Mouse (Mus musculus): Measurements from ENCODE around the gene Slc8a1. TPM values are rescaled to one million over a fixed set of nuclear protein-coding genes. Genes with fewer than 3 reads are reported as not detected.

Slc8a1 gene
- total RNA-seq, 1 experiment: 0.71 TPM

DNA sequence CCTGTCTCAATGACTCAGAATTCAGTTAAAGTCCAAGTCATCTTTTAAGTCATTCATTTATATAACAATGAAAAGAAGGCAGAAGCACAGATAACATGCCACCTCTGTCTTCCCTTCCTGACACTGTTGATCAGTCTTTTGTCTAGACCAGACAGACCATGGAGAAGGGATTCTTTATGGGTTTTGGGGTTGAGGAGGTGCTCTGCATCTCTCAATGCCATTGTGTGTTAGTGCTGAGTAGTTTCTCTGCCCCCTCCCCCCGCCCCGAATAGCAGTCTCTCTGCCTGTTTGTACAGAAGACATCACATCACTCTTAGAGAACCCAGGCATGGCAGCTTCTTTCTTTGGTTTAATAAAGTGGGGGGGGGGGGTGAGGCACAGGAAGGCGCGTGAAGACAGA, 222.0 kb downstream of the Slc8a1 start:
- no peaks in the 10 kb centered on the region for H3K9me3 ChIP-seq (ENCODE audit: control insufficient read depth, insufficient read depth, low read depth, low read length)
- no peak overlapping the region for H3K4me3 ChIP-seq (ENCODE audit: insufficient read depth in 1 of 2, low read depth in 1 of 2, low read length in 2 of 2, poor library complexity in 1 of 2, severe bottlenecking in 1 of 2)
- TF ChIP-seq CHD2 (IDR thresholded peaks at IDR 0.05; ENCODE audit: low read depth, low read length): no peak
- no peak for TF ChIP-seq MAFK (IDR thresholded peaks at IDR 0.05; ENCODE audit: insufficient read depth, low read depth, low read length)
- no peak for TF ChIP-seq ZC3H11A (IDR thresholded peaks at IDR 0.05; ENCODE audit: borderline replicate concordance, low read depth, low read length)
- no peak for TF ChIP-seq ZNF384 (IDR thresholded peaks at IDR 0.05; ENCODE audit: low read depth, low read length)
- TF ChIP-seq HCFC1 (IDR thresholded peaks at IDR 0.05; ENCODE audit: borderline replicate concordance, insufficient read depth, low read length): no peak
- no peak for DNase-seq (ENCODE audit: low read depth, low spot score)
- no peak overlapping the region for H3K9ac ChIP-seq (ENCODE audit: insufficient read depth, low read depth, low read length, poor library complexity, severe bottlenecking)
- in situ Hi-C loops (cut with MboI; ENCODE audit: low sequenced_read_pairs in 2 of 2, unreplicated experiment in 2 of 2): no loop called here
- no peak overlapping the region for H3K27ac ChIP-seq (ENCODE audit: insufficient read depth, low read depth, low read length, poor library complexity, severe bottlenecking)
- H3K36me3 ChIP-seq (ENCODE audit: control insufficient read depth, insufficient read depth, low read length, poor library complexity, severe bottlenecking): no peaks in the 10 kb centered on the region
- no peaks in the 10 kb centered on the region for H3K4me1 ChIP-seq (ENCODE audit: control insufficient read depth in 2 of 2, insufficient read depth in 2 of 2, low read length in 2 of 2, poor library complexity in 1 of 2)

DNA sequence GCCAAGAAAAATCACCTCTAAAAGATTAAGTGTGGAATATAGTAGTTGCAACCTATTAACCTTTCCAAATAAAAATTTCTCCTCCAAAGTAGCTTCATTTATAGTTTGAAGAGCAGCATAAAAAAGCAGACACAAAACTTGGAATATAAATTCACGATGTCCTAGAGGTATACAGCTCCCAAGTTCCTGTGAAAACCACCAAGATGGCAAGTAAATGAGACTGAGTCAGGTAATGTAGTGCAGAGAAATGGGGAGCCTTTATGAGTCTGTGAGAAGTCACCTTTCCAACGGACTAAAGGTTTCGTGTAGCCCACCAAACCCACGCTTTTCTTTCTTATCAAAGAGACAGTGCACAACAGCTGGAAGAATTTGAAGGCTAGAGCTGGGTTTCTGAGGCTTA, 224.2 kb downstream of the Slc8a1 start:
- no peak for DNase-seq (ENCODE audit: low read depth, low spot score)
- Histone ChIP-seq H3K27ac (ENCODE audit: insufficient read depth, low read depth, low read length, poor library complexity, severe bottlenecking) (no peak overlapping the region), H3K4me1 (ENCODE audit: control insufficient read depth in 2 of 2, insufficient read depth in 2 of 2, low read length in 2 of 2, poor library complexity in 1 of 2) (no peaks in the 10 kb centered on the region), H3K36me3 (ENCODE audit: control insufficient read depth, insufficient read depth, low read length, poor library complexity, severe bottlenecking) (no peaks in the 10 kb centered on the region), H3K9ac (ENCODE audit: insufficient read depth, low read depth, low read length, poor library complexity, severe bottlenecking) (no peak overlapping the region), H3K4me3 (ENCODE audit: insufficient read depth in 1 of 2, low read depth in 1 of 2, low read length in 2 of 2, poor library complexity in 1 of 2, severe bottlenecking in 1 of 2) (no peak overlapping the region), H3K9me3 (ENCODE audit: control insufficient read depth, insufficient read depth, low read depth, low read length) (no peaks in the 10 kb centered on the region)
- in situ Hi-C loops (cut with MboI; ENCODE audit: low sequenced_read_pairs in 2 of 2, unreplicated experiment in 2 of 2): no loop called here
- TF ChIP-seq ZNF384 (IDR thresholded peaks at IDR 0.05; ENCODE audit: low read depth, low read length): no peak
- no peak for TF ChIP-seq MAFK (IDR thresholded peaks at IDR 0.05; ENCODE audit: insufficient read depth, low read depth, low read length)
- TF ChIP-seq CHD2 (IDR thresholded peaks at IDR 0.05; ENCODE audit: low read depth, low read length): no peak
- no peak for TF ChIP-seq ZC3H11A (IDR thresholded peaks at IDR 0.05; ENCODE audit: borderline replicate concordance, low read depth, low read length)
- no peak for TF ChIP-seq HCFC1 (IDR thresholded peaks at IDR 0.05; ENCODE audit: borderline replicate concordance, insufficient read depth, low read length)

DNA sequence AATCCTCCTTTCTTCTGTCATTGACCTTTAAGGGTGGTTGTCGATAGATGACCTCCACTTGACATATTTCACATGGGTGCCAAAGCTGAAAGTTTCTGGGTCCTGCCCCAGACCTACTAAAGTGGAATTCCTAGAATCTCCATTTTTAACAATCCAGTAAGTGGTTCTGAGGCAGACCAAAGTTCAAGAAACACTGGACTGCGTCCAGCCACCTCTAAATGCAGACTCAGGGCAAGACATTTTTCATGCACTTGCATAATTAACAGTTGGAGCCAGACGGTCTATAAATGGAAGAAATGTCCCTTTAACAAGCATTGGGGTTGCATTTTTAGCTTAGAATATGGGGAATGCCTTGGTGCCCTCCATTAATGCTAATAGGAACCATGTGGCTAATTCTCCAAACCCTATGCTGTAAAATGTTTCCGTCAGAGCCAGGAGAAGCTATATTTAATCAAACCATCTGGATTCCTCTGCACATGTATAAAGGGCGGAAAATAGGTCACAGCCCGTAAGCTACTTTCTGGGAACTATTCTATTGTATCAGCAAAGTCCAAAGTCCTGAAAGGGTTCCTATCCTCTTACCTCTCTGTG, 224.7 kb downstream of the Slc8a1 start:
- DNase-seq (ENCODE audit: low read depth, low spot score): no peak
- Histone ChIP-seq H3K9ac (ENCODE audit: insufficient read depth, low read depth, low read length, poor library complexity, severe bottlenecking) (no peak overlapping the region), H3K27ac (ENCODE audit: insufficient read depth, low read depth, low read length, poor library complexity, severe bottlenecking) (no peak overlapping the region), H3K4me1 (ENCODE audit: control insufficient read depth in 2 of 2, insufficient read depth in 2 of 2, low read length in 2 of 2, poor library complexity in 1 of 2) (no peaks in the 10 kb centered on the region), H3K36me3 (ENCODE audit: control insufficient read depth, insufficient read depth, low read length, poor library complexity, severe bottlenecking) (no peaks in the 10 kb centered on the region), H3K4me3 (ENCODE audit: insufficient read depth in 1 of 2, low read depth in 1 of 2, low read length in 2 of 2, poor library complexity in 1 of 2, severe bottlenecking in 1 of 2) (no peak overlapping the region), H3K9me3 (ENCODE audit: control insufficient read depth, insufficient read depth, low read depth, low read length) (no peaks in the 10 kb centered on the region)
- TF ChIP-seq ZNF384 (IDR thresholded peaks at IDR 0.05; ENCODE audit: low read depth, low read length): no peak
- no peak for TF ChIP-seq ZC3H11A (IDR thresholded peaks at IDR 0.05; ENCODE audit: borderline replicate concordance, low read depth, low read length)
- no peak for TF ChIP-seq MAFK (IDR thresholded peaks at IDR 0.05; ENCODE audit: insufficient read depth, low read depth, low read length)
- no peak for TF ChIP-seq HCFC1 (IDR thresholded peaks at IDR 0.05; ENCODE audit: borderline replicate concordance, insufficient read depth, low read length)
- no peak for TF ChIP-seq CHD2 (IDR thresholded peaks at IDR 0.05; ENCODE audit: low read depth, low read length)
- in situ Hi-C loops (cut with MboI; ENCODE audit: low sequenced_read_pairs in 2 of 2, unreplicated experiment in 2 of 2): no loop called here

DNA sequence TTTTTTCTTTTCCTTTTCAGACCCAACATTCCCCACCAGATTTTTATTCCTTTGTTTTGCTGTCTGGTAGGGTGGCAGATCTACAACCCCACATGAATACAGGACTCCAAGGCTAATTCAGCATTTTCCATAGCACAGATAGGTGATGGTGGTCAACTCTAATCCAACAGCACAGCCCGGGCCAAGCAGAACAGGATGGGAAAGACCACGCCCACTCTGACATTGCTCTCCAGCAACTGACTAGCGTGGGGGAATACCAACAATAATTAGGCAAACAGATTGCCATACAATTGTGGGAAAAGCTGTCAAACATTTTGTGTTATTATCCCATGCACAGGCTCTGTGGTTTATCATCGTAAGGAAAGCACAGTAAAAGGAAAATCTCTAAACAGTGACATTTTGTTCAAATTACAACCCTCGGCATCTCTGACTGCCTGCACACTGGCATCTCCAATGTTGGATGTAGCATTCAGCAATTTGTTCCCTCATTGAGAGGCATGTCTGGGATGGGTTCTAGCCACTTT, 233.0 kb downstream of the Slc8a1 start:
- Histone ChIP-seq H3K36me3 (ENCODE audit: control insufficient read depth, insufficient read depth, low read length, poor library complexity, severe bottlenecking) (no peaks in the 10 kb centered on the region), H3K4me1 (ENCODE audit: control insufficient read depth in 2 of 2, insufficient read depth in 2 of 2, low read length in 2 of 2, poor library complexity in 1 of 2) (no peaks in the 10 kb centered on the region), H3K9me3 (ENCODE audit: control insufficient read depth, insufficient read depth, low read depth, low read length) (no peaks in the 10 kb centered on the region), H3K4me3 (ENCODE audit: insufficient read depth in 1 of 2, low read depth in 1 of 2, low read length in 2 of 2, poor library complexity in 1 of 2, severe bottlenecking in 1 of 2) (no peak overlapping the region), H3K9ac (ENCODE audit: insufficient read depth, low read depth, low read length, poor library complexity, severe bottlenecking) (no peak overlapping the region), H3K27ac (ENCODE audit: insufficient read depth, low read depth, low read length, poor library complexity, severe bottlenecking) (no peak overlapping the region)
- DNase-seq (ENCODE audit: low read depth, low spot score): no peak
- in situ Hi-C loops (cut with MboI; ENCODE audit: low sequenced_read_pairs in 2 of 2, unreplicated experiment in 2 of 2): no loop called here
- TF ChIP-seq ZC3H11A (IDR thresholded peaks at IDR 0.05; ENCODE audit: borderline replicate concordance, low read depth, low read length): no peak

DNA sequence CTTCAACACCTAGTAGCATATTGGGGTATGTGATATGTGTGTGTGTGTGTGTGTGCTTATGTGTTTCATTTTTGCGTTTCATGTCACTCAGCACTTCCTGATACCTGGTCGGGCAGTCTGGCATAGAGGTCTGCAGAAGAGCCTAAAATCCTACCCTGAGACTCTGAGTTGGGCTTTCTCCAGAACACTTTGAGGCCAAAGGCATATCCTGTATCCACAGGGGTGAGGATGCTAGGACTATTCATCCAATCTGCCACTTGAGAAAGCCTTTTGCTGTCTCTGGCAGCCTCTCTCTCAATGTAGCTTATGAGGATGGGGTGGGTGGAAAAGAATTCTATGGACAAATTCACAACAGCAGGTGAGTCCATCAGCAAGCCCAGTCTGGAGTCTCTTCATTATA, 234.1 kb downstream of the Slc8a1 start:
- Histone ChIP-seq H3K4me1 (ENCODE audit: control insufficient read depth in 2 of 2, insufficient read depth in 2 of 2, low read length in 2 of 2, poor library complexity in 1 of 2) (no peaks in the 10 kb centered on the region), H3K9me3 (ENCODE audit: control insufficient read depth, insufficient read depth, low read depth, low read length) (no peaks in the 10 kb centered on the region)
- in situ Hi-C loops (cut with MboI; ENCODE audit: low sequenced_read_pairs in 2 of 2, unreplicated experiment in 2 of 2): no loop called here

More for the DNA sequence above, 234.1 kb downstream of the Slc8a1 start:
- TF ChIP-seq MAFK (IDR thresholded peaks at IDR 0.05; ENCODE audit: insufficient read depth, low read depth, low read length): no peak
- no peak for TF ChIP-seq HCFC1 (IDR thresholded peaks at IDR 0.05; ENCODE audit: borderline replicate concordance, insufficient read depth, low read length)
- TF ChIP-seq ZNF384 (IDR thresholded peaks at IDR 0.05; ENCODE audit: low read depth, low read length): no peak
- no peak for TF ChIP-seq CHD2 (IDR thresholded peaks at IDR 0.05; ENCODE audit: low read depth, low read length)
- TF ChIP-seq ZC3H11A (IDR thresholded peaks at IDR 0.05; ENCODE audit: borderline replicate concordance, low read depth, low read length): no peak
- Histone ChIP-seq H3K9ac (ENCODE audit: insufficient read depth, low read depth, low read length, poor library complexity, severe bottlenecking) (no peak overlapping the region), H3K36me3 (ENCODE audit: control insufficient read depth, insufficient read depth, low read length, poor library complexity, severe bottlenecking) (no peaks in the 10 kb centered on the region), H3K27ac (ENCODE audit: insufficient read depth, low read depth, low read length, poor library complexity, severe bottlenecking) (no peak overlapping the region), H3K4me3 (ENCODE audit: insufficient read depth in 1 of 2, low read depth in 1 of 2, low read length in 2 of 2, poor library complexity in 1 of 2, severe bottlenecking in 1 of 2) (no peak overlapping the region)
- DNase-seq (ENCODE audit: low read depth, low spot score): no peak

All from ES-E14 (cell line).